Mouse (Mus musculus) erythroblast, adult 5-6 weeks (primary cell): ENCODE data around the gene Mag. TPM values are rescaled to one million over a fixed set of nuclear protein-coding genes. Genes with fewer than 3 reads are reported as not detected.

Source experiments
- ATAC-seq: replicated peaks from 2 replicates; pipeline ENCODE4 v1.8.0; 2016; ENCODE audit warnings: moderate number of reproducible peaks, mild to moderate bottlenecking, moderate TSS enrichment, inconsistent platforms; ENCODE audit not compliant: poor library complexity, low FRiP score, severe bottlenecking
- total RNA-seq, 2 experiments: library from RNA; stranded (forward) in 1 of 2; stranded (reverse) in 1 of 2; fragments of 150-400 nt in 1 of 2; fragments of 200-764, 138-1000 nt in 1 of 2; gene quantifications; 2 replicates each; pipeline versions ENCODE4 v1.2.3 to v1.2.4; 2015 to 2017; ENCODE audit warnings: low replicate concordance in 2 of 2

The Mag gene
- total RNA-seq, 2 experiments from 2014 or later: not detected

DNA sequence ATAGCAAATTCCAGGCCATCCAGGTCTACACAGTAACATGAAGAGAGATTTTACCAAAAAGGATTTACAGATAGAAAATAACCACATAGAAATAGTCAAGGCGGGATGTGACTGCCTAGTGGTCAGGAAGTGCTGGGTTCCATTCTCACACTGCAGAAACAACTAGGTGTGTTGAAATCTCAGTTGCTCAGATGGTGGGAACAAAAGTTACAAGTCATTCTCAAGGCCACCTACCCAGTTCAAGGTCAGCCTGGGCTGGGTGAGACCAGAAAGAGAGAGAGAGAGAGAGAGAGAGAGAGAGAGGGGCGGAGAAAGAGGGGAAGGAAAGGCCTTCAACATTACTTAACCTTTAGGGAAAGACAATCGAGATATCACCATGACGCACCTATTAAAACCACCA lies 27.8 kb downstream of the Mag start:
- no peak for ATAC-seq

DNA sequence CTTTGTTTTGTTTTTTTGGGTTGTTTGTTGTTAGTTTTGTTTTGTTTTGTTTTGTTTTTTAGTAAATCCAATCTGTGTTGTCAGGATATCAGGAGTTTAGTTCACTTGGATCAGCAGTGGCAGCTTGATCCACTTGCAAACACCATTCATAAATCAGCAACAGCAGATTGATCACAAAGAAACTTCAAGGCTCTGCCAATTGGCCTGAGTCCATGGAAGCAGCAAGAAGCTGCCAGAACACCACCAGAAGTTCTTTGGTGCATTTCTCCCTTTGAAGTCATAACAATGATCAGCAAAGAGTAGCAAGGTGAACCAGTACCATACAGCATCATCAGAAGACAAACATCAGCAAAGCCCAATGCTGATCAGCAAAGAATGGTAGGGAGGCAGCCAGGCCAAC lies 30.6 kb downstream of the Mag start:
- ATAC-seq: no peak

DNA sequence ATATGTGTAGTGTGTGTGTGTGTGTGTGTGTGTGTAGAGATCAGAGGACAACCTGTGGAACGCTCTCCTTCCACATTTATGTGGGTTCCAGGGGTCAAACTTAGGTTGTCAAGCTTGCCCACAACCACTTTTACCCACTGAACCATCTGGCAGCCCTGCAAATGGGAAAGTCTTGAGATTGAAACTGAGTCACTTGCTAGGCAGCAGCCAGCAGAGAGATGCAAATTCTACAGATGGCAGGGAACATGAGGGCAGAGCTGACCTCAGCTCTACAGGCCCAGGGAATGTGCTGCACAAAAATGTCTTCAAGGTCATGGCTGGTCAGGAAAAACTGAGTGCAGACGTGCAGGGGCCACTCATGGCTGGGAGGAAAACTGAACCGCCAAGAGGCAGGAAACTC lies 33.3 kb downstream of the Mag start:
- ATAC-seq: no peak

DNA sequence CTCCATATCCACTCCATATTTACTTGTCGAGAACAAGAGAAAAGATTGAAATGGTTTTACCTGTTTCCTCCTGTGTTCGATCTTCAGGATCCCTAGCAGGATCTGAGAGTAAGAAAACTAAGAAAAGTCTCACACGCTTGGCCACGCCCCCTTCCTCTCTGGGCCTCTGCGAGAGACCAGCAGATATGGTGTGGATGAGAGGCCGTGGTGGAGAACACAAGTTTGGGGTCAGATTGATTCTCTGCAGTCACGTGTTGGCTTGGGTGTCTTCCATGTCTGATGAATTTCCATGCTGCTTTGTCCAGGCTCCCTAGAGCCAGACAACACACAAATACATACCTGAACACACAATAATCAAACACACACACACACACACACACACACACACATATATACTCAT lies 34.5 kb downstream of the Mag start, which contains the start of gene Cd22:
Gene Cd22, minus strand, starts transcription at position 167 of the 400 bp plus-strand sequence.
- ATAC-seq: no peak

DNA sequence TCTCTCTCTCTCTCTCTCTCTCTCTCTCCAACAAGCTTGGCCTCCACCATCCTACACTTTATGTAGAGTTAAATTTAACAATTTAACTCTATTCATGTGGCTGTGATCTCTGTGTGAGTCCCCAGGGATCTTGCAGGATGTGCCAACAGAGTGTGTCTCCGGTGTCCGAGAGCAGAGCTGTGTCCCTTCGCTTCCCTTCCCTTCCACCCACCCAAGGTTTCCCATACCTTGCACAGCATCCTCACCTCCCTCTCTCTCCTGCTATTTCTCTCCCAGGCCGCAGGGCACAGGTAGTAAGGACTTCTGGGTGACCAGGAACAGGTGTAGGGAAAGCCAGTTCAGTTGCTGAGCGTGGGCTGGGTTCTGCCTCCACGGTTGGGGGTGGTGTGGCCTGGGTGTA lies 35.7 kb downstream of the Mag start:
- ATAC-seq: no peak

DNA sequence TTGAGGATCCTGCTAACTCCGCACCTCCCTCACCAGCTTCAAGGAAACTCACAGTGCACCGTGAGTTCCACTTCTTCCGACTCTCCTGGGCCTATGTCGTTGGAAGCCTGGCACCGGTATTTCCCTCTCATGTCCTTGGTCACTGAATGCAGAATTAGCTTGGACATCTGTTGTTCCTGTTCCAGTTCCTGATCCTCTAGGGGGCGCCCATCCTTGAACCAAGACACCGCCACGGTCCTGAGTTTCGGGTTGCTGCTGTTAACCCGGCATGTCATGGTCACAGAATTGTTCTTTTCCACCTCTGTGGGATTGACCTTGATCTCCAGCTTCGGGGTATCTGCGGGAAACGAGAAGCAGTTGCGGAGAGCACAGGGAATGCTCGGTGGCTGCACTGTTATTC lies 41.6 kb downstream of the Mag start:
- no peak for ATAC-seq

DNA sequence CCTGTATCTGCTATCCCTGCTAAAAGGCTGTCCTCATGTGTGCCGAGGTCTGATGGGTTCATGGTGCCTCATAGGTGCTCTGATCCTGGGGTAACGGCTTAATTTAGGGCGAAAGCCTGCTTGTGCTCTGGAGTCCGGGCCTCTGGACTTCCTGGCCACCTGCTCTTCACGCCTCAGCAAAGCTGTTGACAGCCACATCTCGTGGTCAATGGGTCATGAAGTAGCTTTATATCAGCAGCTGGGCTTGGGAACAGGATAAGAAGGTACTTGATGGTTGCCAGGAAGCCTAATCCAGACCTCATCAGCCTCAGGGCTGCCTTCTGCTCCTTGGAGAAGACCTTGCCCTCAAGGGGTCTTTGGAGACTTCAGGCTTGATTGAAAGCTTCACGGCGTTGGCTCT lies 51.3 kb downstream of the Mag start:
- ATAC-seq: no peak

DNA sequence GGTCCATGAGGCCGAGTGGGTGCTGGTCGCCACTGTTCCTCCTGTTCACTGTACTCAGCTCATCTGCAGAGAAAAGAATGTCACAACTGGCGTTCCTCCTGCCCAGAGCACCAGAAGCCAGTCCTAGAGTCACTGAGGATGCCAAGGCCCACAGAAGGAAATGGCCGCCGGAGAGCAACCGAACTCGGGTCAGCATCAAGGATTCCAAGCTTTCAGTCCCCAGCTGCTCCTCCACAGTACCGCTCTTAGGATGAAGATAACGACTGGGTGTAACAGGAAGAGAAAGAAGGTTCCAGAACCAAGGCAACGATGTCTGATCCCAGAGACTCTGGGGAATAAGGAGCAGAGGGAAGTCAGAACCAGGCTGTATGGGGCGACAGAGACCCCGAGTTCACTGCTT lies 53.2 kb downstream of the Mag start, which contains the start of gene Ffar1:
Gene Ffar1, minus strand, starts transcription at position 101 of the 400 bp plus-strand sequence.
- no peak for ATAC-seq

DNA sequence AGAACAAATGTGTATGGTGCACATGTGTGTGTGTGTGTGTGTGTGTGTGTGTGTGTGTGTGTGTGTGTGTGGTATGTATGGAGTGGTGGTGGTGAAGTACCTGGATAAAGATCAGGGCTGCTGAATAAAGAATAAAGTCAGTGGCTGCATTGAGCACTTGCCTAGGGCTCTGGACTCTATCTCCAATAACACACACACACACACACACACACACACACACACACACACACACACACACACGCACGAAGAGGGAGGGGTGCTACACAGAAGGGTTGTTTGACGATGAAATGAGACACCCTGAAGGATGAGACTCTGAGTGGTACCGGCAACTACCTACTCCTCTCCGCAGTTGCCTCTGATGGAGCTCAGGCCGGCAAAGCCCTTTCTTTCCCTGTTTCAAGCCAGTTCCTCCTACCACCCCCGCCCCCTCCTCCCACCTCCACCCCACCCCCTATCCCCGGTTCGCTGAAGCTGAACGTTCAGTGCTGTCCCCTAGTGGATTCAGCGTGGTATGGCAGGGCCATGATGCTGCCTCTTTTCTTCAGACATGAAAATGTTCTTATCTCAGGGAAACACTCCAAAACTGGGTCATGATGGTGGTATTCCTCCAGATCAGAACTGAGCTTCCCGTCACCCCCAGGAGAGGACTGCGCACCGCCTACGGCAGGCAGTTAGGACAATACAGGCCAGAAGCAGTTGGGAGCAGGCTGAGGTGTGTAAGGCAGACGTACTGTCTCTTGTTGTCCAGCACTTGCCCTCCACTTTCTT lies 54.9 kb downstream of the Mag start:
- no peak for ATAC-seq

DNA sequence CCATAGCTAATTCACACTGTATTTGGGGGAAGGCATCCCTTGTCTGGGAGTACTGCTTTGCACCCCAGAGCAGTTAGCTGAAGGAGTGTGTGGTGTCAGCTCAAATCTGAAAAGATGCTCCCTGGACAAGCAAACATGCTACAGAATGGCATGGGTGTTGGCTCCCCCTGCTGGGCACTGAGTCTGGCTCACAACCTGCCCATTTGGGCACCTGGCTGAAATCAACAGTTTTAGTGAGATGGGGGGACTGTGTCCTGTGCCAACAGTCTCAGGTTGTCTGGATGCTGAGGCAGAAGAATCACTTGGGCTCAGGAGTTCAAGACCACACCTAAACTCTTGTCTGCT lies 55.4 kb downstream of the Mag start:
- 0 out of 2 replicates have a peak, but pooled peaks have one; percentile 25 for ATAC-seq

DNA sequence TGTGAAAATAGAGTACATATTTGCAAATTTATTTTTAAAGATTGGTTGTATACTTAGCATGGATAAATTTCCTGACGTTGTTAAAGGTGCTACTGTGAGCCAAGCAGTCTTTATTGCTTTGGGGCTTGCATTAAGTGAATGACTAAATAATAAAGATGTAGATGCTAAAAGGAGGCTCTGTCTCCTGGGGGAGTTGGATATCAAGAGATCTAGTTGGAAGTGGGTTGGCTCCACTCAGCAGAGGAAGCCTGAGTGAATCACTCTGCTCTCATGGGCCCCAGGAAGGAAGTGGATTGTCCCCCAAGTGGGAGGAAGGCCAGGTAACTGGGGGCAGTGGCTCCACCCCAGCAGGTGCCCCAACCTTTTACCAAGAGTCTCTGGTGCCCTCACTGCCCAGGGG lies 56.9 kb downstream of the Mag start:
- ATAC-seq: no peak

DNA sequence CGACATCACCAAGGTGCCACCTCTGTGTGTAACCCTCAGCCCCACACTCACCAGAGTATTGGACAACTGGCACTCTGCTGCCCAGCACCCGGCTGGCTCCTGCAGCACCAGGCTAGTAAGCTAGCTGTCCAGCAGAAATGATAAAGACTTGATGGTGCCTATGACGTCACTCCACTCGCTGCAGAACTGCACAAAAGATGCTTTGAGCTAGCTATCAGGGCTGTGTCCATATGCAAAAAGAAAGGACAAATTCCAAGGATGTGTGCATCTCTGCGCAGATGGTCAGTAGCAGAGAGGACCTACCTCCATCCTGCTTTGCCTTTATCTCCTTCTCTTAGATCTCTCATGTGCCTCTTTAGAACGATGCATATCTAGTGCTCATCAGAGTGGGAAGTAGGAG lies 58.6 kb downstream of the Mag start, which contains the start of gene Ffar3:
Gene Ffar3, minus strand, starts transcription at position 101 of the 400 bp plus-strand sequence.
- ATAC-seq: no peak

DNA sequence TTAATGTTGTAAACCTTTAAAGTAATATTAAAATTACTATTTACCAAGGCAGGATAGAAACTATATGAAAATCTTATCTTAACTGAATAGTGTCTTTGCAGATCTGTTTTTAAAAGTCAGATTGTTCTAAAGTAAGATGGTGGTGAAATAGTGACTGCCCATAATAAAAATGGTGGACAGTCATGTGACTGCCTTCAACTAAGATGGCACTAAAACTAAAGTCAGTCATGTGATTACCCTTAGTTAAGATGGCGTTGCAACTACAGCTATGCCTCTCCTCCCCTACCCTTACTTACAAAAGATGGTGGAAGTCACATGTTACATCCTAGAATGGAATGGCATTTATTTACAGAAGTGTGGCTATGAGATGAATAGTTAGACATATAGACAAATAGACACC lies 63.3 kb downstream of the Mag start:
- no peak for ATAC-seq

Other genes starting within 250 kb of the Mag start
- gene Haus5, start 249.9 kb downstream of the Mag start, total RNA-seq (2015; ENCODE audit: low replicate concordance): 1.5 and 9.2 TPM in 2 replicates
- 10.5 and 13.7 TPM in 2 replicates for gene Haus5, start 249.9 kb downstream of the Mag start, total RNA-seq (2017; ENCODE audit: low replicate concordance)
- not detected in 2 replicates for gene Pmis2, start 243.3 kb downstream of the Mag start, total RNA-seq (2015; ENCODE audit: low replicate concordance)
- not detected in 2 replicates for gene Pmis2, start 243.3 kb downstream of the Mag start, total RNA-seq (2017; ENCODE audit: low replicate concordance)
- not detected in 2 replicates for gene 2200002J24Rik, start 215.9 kb downstream of the Mag start, total RNA-seq (2015; ENCODE audit: low replicate concordance)
- not detected in 2 replicates for gene 2200002J24Rik, start 215.9 kb downstream of the Mag start, total RNA-seq (2017; ENCODE audit: low replicate concordance)
- not detected in 2 replicates for gene Atp4a, start 202.7 kb downstream of the Mag start, total RNA-seq (2015; ENCODE audit: low replicate concordance)
- gene Atp4a, start 202.7 kb downstream of the Mag start, total RNA-seq (2017; ENCODE audit: low replicate concordance): 0.14 and 0.68 TPM in 2 replicates
- 28.4 and 42.4 TPM in 2 replicates for gene Tmem147, start 185.3 kb downstream of the Mag start, total RNA-seq (2015; ENCODE audit: low replicate concordance)
- gene Tmem147, start 185.3 kb downstream of the Mag start, total RNA-seq (2017; ENCODE audit: low replicate concordance): 9.4 and 12.8 TPM in 2 replicates
- gene Gapdhs, start 171.2 kb downstream of the Mag start, total RNA-seq (2015; ENCODE audit: low replicate concordance): not detected in 2 replicates
- not detected in 2 replicates for gene Gapdhs, start 171.2 kb downstream of the Mag start, total RNA-seq (2017; ENCODE audit: low replicate concordance)
- not detected in 2 replicates for gene Sbsn, start 163.4 kb downstream of the Mag start, total RNA-seq (2015; ENCODE audit: low replicate concordance)
- not detected in 2 replicates for gene Sbsn, start 163.4 kb downstream of the Mag start, total RNA-seq (2017; ENCODE audit: low replicate concordance)
- gene Dmkn, start 151.1 kb downstream of the Mag start, total RNA-seq (2015; ENCODE audit: low replicate concordance): 7.7 and 29.0 TPM in 2 replicates
- gene Dmkn, start 151.1 kb downstream of the Mag start, total RNA-seq (2017; ENCODE audit: low replicate concordance): 5.3 and 10.9 TPM in 2 replicates
- not detected in 2 replicates for gene Krtdap, start 127.0 kb downstream of the Mag start, total RNA-seq (2015; ENCODE audit: low replicate concordance)
- not detected in 2 replicates for gene Krtdap, start 127.0 kb downstream of the Mag start, total RNA-seq (2017; ENCODE audit: low replicate concordance)
- 8.1 and 11.1 TPM in 2 replicates for gene Ffar2, start 91.1 kb downstream of the Mag start, total RNA-seq (2015; ENCODE audit: low replicate concordance)
- gene Ffar2, start 91.1 kb downstream of the Mag start, total RNA-seq (2017; ENCODE audit: low replicate concordance): 10.6 and 12.3 TPM in 2 replicates
- not detected in 2 replicates for gene Ffar3, start 58.7 kb downstream of the Mag start, total RNA-seq (2015; ENCODE audit: low replicate concordance)
- gene Ffar3, start 58.7 kb downstream of the Mag start, total RNA-seq (2017; ENCODE audit: low replicate concordance): not detected in 2 replicates
- gene Ffar1, start 53.3 kb downstream of the Mag start, total RNA-seq (2015; ENCODE audit: low replicate concordance): not detected in 2 replicates
- gene Ffar1, start 53.3 kb downstream of the Mag start, total RNA-seq (2017; ENCODE audit: low replicate concordance): not detected in 2 replicates
- 1.0 and 19.6 TPM in 2 replicates for gene Cd22, start 34.5 kb downstream of the Mag start, total RNA-seq (2015; ENCODE audit: low replicate concordance)
- gene Cd22, start 34.5 kb downstream of the Mag start, total RNA-seq (2017; ENCODE audit: low replicate concordance): 0.42 TPM in 1 of 2 replicates, not detected in the other
- gene Hamp2, start 9.8 kb upstream of the Mag start, total RNA-seq (2015; ENCODE audit: low replicate concordance): not detected in 2 replicates
- gene Hamp2, start 9.8 kb upstream of the Mag start, total RNA-seq (2017; ENCODE audit: low replicate concordance): not detected in 2 replicates
- not detected in 2 replicates for gene Hamp, start 29.2 kb upstream of the Mag start, total RNA-seq (2015; ENCODE audit: low replicate concordance)
- gene Hamp, start 29.2 kb upstream of the Mag start, total RNA-seq (2017; ENCODE audit: low replicate concordance): not detected in 2 replicates
- gene Usf2, start 41.9 kb upstream of the Mag start, total RNA-seq (2015; ENCODE audit: low replicate concordance): 36.5 and 39.3 TPM in 2 replicates
- gene Usf2, start 41.9 kb upstream of the Mag start, total RNA-seq (2017; ENCODE audit: low replicate concordance): 47.0 and 47.3 TPM in 2 replicates
- gene Lsr, start 58.6 kb upstream of the Mag start, total RNA-seq (2015; ENCODE audit: low replicate concordance): 2.9 TPM in 1 of 2 replicates, not detected in the other
- 0.70 and 0.77 TPM in 2 replicates for gene Lsr, start 58.6 kb upstream of the Mag start, total RNA-seq (2017; ENCODE audit: low replicate concordance)
- gene Fam187b, start 58.9 kb upstream of the Mag start, total RNA-seq (2015; ENCODE audit: low replicate concordance): not detected in 2 replicates
- gene Fam187b, start 58.9 kb upstream of the Mag start, total RNA-seq (2017; ENCODE audit: low replicate concordance): not detected in 2 replicates
- 183 and 286 TPM in 2 replicates for gene Fxyd5, start 127.6 kb upstream of the Mag start, total RNA-seq (2015; ENCODE audit: low replicate concordance)
- 67.1 and 90.7 TPM in 2 replicates for gene Fxyd5, start 127.6 kb upstream of the Mag start, total RNA-seq (2017; ENCODE audit: low replicate concordance)
- not detected in 2 replicates for gene Fxyd7, start 136.6 kb upstream of the Mag start, total RNA-seq (2015; ENCODE audit: low replicate concordance)
- gene Fxyd7, start 136.6 kb upstream of the Mag start, total RNA-seq (2017; ENCODE audit: low replicate concordance): not detected in 2 replicates
- gene Fxyd1, start 142.3 kb upstream of the Mag start, total RNA-seq (2015; ENCODE audit: low replicate concordance): not detected in 2 replicates
- not detected in 2 replicates for gene Fxyd1, start 142.3 kb upstream of the Mag start, total RNA-seq (2017; ENCODE audit: low replicate concordance)
- not detected in 2 replicates for gene Lgi4, start 144.5 kb upstream of the Mag start, total RNA-seq (2015; ENCODE audit: low replicate concordance)
- gene Lgi4, start 144.5 kb upstream of the Mag start, total RNA-seq (2017; ENCODE audit: low replicate concordance): not detected in 2 replicates
- not detected in 2 replicates for gene Fxyd3, start 161.8 kb upstream of the Mag start, total RNA-seq (2015; ENCODE audit: low replicate concordance)
- not detected in 2 replicates for gene Fxyd3, start 161.8 kb upstream of the Mag start, total RNA-seq (2017; ENCODE audit: low replicate concordance)
- gene Hpn, start 200.4 kb upstream of the Mag start, total RNA-seq (2015; ENCODE audit: low replicate concordance): 4.0 and 10.0 TPM in 2 replicates
- gene Hpn, start 200.4 kb upstream of the Mag start, total RNA-seq (2017; ENCODE audit: low replicate concordance): 0.77 and 6.7 TPM in 2 replicates
- gene Scn1b, start 212.1 kb upstream of the Mag start, total RNA-seq (2015; ENCODE audit: low replicate concordance): 1.2 TPM in 1 of 2 replicates, not detected in the other
- 1.2 TPM in 1 of 2 replicates, not detected in the other for gene Scn1b, start 212.1 kb upstream of the Mag start, total RNA-seq (2017; ENCODE audit: low replicate concordance)
- 20.9 and 27.9 TPM in 2 replicates for gene Gramd1a, start 241.0 kb upstream of the Mag start, total RNA-seq (2015; ENCODE audit: low replicate concordance)
- gene Gramd1a, start 241.0 kb upstream of the Mag start, total RNA-seq (2017; ENCODE audit: low replicate concordance): 4.9 and 6.2 TPM in 2 replicates